Mouse (Mus musculus) small intestine, adult 2 months (tissue): ENCODE results near the gene Dock3.
A peak's percentile ranks its signal among the peaks of the same experiment; 100 is the strongest.

Source experiments
- CTCF ChIP-seq: fragments of 200-500 bp; IDR thresholded peaks from 2 replicates; pipeline ENCODE4 v1.5.1; 2012; ENCODE audit warnings: low read depth, mild to moderate bottlenecking, control low read depth, inconsistent platforms, low read length, moderate library complexity, mixed read lengths; ENCODE audit not compliant: insufficient replicate concordance, insufficient read length; ENCODE audit errors: extremely low read depth
- POLR2A ChIP-seq: fragments of 200-500 bp; IDR thresholded peaks from 2 replicates; pipeline ENCODE4 v1.6.1; 2012; ENCODE audit warnings: low read depth, mild to moderate bottlenecking, control low read depth, inconsistent platforms, low read length, moderate library complexity

DNA sequence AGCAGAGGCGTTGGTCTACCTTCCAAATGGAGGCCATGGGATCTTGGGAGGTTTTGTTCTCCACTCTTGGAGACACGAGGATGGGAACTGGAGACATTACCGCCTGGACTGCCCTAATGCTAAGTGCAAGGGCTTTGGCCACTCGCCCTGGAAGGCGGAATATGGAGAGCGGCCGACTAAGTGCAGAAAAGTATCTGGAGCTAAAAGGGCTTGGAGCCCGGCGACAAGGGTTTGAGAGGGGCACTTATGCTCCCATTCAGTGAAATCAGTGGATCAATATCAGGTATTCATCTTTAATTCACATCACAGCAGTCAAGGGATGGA lies 339.2 kb downstream of the Dock3 start:
- TF ChIP-seq CTCF = 0 out of 2 replicates have a peak, but pooled peaks have one; percentile 2
- no peak for TF ChIP-seq POLR2A
